Mouse (Mus musculus): Measurements from ENCODE around the gene Scgb1b3. TPM values are rescaled to one million over a fixed set of nuclear protein-coding genes. Genes with fewer than 3 reads are reported as not detected.

Gene Scgb1b3
- not detected in 2 replicates for polyA plus RNA-seq (2016; fragmentation: Nextera tagmentation; extraction: Ambion mirVana)

DNA sequence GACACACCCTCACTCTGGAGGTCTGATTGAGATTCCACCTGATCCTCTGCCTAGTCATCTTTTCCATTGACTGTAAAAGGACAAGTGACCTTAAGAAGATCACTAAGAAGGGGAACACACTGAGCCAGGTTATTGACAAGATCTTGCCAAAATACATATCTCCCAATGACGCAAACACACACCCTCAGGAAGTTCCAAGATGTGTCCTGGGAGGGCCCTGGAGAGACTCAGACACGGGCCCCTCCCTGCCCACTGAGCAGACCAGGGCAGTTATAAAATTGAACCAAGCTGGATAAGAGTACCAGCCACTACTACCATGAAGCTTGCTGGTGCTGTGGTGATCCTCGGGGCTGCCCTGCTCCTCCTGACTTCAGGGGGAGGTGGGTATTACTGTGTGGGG is at the start of gene Scgb1b3:
TSS of gene Scgb1b3 (plus strand) at position 301 of the 400 bp plus-strand sequence.
- Histone ChIP-seq H3K27ac (ENCODE audit: poor library complexity, severe bottlenecking) (no peak within 1 kb of the TSS), H3K4me2 (no peak within 1 kb of the TSS), H3K4me1 (replicated peaks) (no peaks in the 10 kb centered on the region), H3K9me3 (replicated peaks) (peaks cover 54% of the 10 kb centered on the region), H3K36me3 (no peaks in the 10 kb centered on the region), H3K27me3 (replicated peaks) (no peaks in the 10 kb centered on the region), H3K4me3 (no peak within 1 kb of the TSS), H3K9ac (no peak within 1 kb of the TSS)
- ATAC-seq (ENCODE audit: insufficient number of reproducible peaks, low FRiP score) = no peak
- WGBS = 68% methylated on average over 3 of the region's 3 CpGs

DNA sequence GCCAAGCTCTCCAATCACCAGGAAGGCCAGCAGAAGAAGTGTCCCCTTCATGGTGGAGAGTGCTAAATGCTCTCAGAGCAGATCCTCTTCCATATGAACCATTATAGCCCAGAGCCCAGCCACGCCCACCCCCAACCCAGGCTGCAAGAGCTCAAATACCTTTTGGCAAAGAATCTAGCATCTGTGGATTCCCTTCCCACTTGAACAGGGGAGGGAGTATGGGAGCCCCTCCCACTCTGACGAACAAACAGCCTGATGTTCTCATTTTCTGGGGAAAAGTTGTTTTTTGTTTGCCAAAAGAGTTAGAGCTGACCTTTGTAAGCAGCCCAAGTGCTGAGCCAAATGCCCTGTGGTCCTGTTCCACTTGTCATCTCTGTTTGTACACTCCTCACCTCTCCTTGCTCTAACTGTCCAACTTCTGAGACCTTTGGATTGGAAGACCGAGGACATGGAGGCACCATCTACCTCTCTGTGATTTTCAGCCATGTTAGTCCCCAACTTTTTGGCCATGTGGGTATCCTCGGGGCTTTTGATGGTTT is 13.3 kb upstream of the Scgb1b3 start, which contains the start of gene Scgb2b3:
TSS of gene Scgb2b3 (minus strand) at position 51 of the 539 bp plus-strand sequence.
- peaks cover 60% of the 10 kb centered on the region for H3K9me3 ChIP-seq (replicated peaks)
- no peak within 1 kb of the TSS for H3K27ac ChIP-seq (ENCODE audit: poor library complexity, severe bottlenecking)
- H3K27me3 ChIP-seq (replicated peaks) = no peaks in the 10 kb centered on the region
- H3K9ac ChIP-seq = no peak within 1 kb of the TSS
- no peak within 1 kb of the TSS for H3K4me2 ChIP-seq
- 55% methylated on average over 4 of the region's 4 CpGs for WGBS
- no peak for ATAC-seq (ENCODE audit: insufficient number of reproducible peaks, low FRiP score)
- H3K36me3 ChIP-seq = no peaks in the 10 kb centered on the region
- no peaks in the 10 kb centered on the region for H3K4me1 ChIP-seq (replicated peaks)
- no peak within 1 kb of the TSS for H3K4me3 ChIP-seq

Other genes with a start within 250 kb of the Scgb1b3 start
- 5.3 and 5.7 TPM in 2 replicates for gene Scn1b, start 248.6 kb upstream of the Scgb1b3 start, polyA plus RNA-seq (2016; fragmentation: Nextera tagmentation; extraction: Ambion mirVana)
- 63.4 and 64.6 TPM in 2 replicates for gene Gramd1a, start 219.7 kb upstream of the Scgb1b3 start, polyA plus RNA-seq (2016; fragmentation: Nextera tagmentation; extraction: Ambion mirVana)
- not detected in 2 replicates for gene Scgb2b2, start 85.1 kb upstream of the Scgb1b3 start, polyA plus RNA-seq (2016; fragmentation: Nextera tagmentation; extraction: Ambion mirVana)
- gene Scgb1b2, start 83.8 kb upstream of the Scgb1b3 start, polyA plus RNA-seq (2016; fragmentation: Nextera tagmentation; extraction: Ambion mirVana) = not detected in 2 replicates
- not detected in 2 replicates for gene Scgb2b3, start 13.5 kb upstream of the Scgb1b3 start, polyA plus RNA-seq (2016; fragmentation: Nextera tagmentation; extraction: Ambion mirVana)